Mouse (Mus musculus) E14TG2a.4 (cell line): ENCODE results near the gene Zbp1.

Experiments used
- CTCF ChIP-seq: conservative IDR thresholded peaks from 2 replicates; pipeline ENCODE4 v1.5.1; 2014; ENCODE audit warnings: low read length
- NANOG ChIP-seq: IDR thresholded peaks from 2 replicates; pipeline ENCODE4 v1.6.1; 2014; ENCODE audit warnings: borderline replicate concordance, low read length, mixed read lengths
- POU5F1 ChIP-seq: IDR thresholded peaks from 2 replicates; pipeline ENCODE4 v1.6.1; 2014; ENCODE audit warnings: low read length, borderline replicate concordance

- TF ChIP-seq CTCF (peak; percentile 97), POU5F1 (no peak), NANOG (no peak)
These were observed 11.0 kb upstream of the Zbp1 start for GRCm38 (mm10) chr2:173229578-173230224.
